Mouse (Mus musculus): ENCODE results near the gene Zfp827. TPM values are rescaled to one million over a fixed set of nuclear protein-coding genes. Genes with fewer than 3 reads are reported as not detected.

Zfp827 gene
- polyA plus RNA-seq (2012; rRNA removed; ENCODE audit: low replicate concordance) = 4.6 and 24.6 TPM in 2 replicates

DNA sequence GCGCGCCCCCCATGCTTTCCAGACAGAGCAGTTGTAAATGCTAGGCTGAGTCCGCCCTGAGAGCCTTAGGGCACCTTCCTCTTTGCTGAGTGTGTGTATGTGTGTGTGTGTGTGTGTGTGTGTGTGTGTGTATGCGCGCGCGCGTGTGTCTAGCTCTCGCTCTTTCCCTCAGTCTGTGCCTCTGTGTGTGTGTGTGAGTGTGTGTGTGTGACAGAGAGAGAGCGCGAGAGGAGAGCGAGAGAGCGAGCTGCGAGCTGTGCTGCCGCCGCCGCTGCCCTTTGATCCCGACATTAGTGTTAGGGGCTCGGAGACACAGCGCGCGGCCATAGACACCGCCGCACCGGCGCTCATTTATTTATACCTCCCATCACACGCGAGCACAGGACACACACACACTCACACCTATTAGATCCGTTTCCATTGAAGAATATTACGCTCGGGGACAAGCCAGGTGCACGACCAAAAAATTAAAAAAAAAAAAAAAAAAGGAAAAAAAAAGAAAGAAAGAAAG lies at the start of gene Zfp827:
Zfp827 (plus strand) TSS at position 461 of the 511 bp plus-strand sequence.

Other genes starting within 250 kb of the Zfp827 start
- gene Lsm6, start 207.3 kb upstream of the Zfp827 start, polyA plus RNA-seq (2012; rRNA removed; ENCODE audit: low replicate concordance) = 7.1 and 10.5 TPM in 2 replicates
- 0.22 TPM in 1 of 2 replicates, not detected in the other for gene 1700011L22Rik, start 220.1 kb downstream of the Zfp827 start, polyA plus RNA-seq (2012; rRNA removed; ENCODE audit: low replicate concordance)